Mouse (Mus musculus) cerebellum, adult (tissue): ENCODE results near the gene Stk4.

Source experiments
- ATAC-seq: cut with Nextera tagmentation; 2 replicates; pipeline ENCODE4 v1.9.2; 2017; ENCODE audit warnings: mild to moderate bottlenecking, moderate library complexity, mixed read lengths; ENCODE audit not compliant: insufficient number of reproducible peaks, low FRiP score, low TSS enrichment

Stk4 gene

GRCm38 (mm10) chr2:164077875-164078274 is 7.8 kb downstream of the Stk4 start:
- ATAC-seq = no peak

- no peak for ATAC-seq
Measured at GRCm38 (mm10) chr2:164079488-164079887, 9.4 kb downstream of the Stk4 start.

- ATAC-seq = no peak
Measured at GRCm38 (mm10) chr2:164081577-164081976, 11.5 kb downstream of the Stk4 start.

- no peak for ATAC-seq
Measured at GRCm38 (mm10) chr2:164082175-164082574, 12.1 kb downstream of the Stk4 start.

- no peak for ATAC-seq
Measured at GRCm38 (mm10) chr2:164083609-164084341, 13.7 kb downstream of the Stk4 start.

- ATAC-seq = no peak
Measured at GRCm38 (mm10) chr2:164084342-164084700, 14.2 kb downstream of the Stk4 start.

- ATAC-seq = no peak
Measured at GRCm38 (mm10) chr2:164087416-164088017, 17.4 kb downstream of the Stk4 start.

GRCm38 (mm10) chr2:164089508-164089907 is 19.4 kb downstream of the Stk4 start:
- ATAC-seq = no peak

- ATAC-seq = no peak
Measured at GRCm38 (mm10) chr2:164094152-164094551, 24.0 kb downstream of the Stk4 start.

- ATAC-seq = no peak
Measured at GRCm38 (mm10) chr2:164098603-164099250, 28.6 kb downstream of the Stk4 start.

GRCm38 (mm10) chr2:164101936-164102335 is 31.8 kb downstream of the Stk4 start:
- ATAC-seq = no peak

GRCm38 (mm10) chr2:164102366-164102765 is 32.2 kb downstream of the Stk4 start:
- no peak for ATAC-seq

GRCm38 (mm10) chr2:164103501-164103900 is 33.4 kb downstream of the Stk4 start:
- ATAC-seq = no peak

- no peak for ATAC-seq
Measured at GRCm38 (mm10) chr2:164106287-164107035, 36.3 kb downstream of the Stk4 start.

- ATAC-seq = no peak
Measured at GRCm38 (mm10) chr2:164107125-164107874, 37.2 kb downstream of the Stk4 start.

- ATAC-seq = no peak
Measured at GRCm38 (mm10) chr2:164108501-164108900, 38.4 kb downstream of the Stk4 start.

- no peak for ATAC-seq
Measured at GRCm38 (mm10) chr2:164111546-164111945, 41.4 kb downstream of the Stk4 start.

- no peak for ATAC-seq
Measured at GRCm38 (mm10) chr2:164114051-164114450, 43.9 kb downstream of the Stk4 start.

GRCm38 (mm10) chr2:164115531-164115930 is 45.4 kb downstream of the Stk4 start:
- no peak for ATAC-seq

- no peak for ATAC-seq
Measured at GRCm38 (mm10) chr2:164119503-164119902, 49.4 kb downstream of the Stk4 start.
